Mouse (Mus musculus): ENCODE measurements around the gene Greb1.

DNA sequence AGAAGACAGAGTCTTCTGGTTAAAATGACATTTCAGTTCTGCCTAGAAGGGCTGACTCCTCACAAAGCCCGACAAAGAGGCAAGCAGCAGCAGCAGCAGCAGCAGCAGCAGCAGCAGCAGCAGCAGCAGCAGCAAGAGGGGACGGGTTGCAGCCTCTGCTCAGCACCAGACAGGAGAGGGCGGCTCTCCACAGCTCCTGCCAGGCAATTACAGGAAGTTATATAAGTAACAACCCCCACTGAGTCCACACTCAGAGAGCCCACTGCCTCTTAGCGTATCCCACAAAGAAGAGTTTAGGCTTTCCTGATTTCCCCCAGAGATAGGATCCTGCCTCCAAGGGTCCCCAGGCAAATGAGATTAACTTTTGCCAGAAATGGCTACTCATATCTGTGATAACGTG is 60.6 kb downstream of the Greb1 start:
- TF ChIP-seq CTCF (IDR thresholded peaks at IDR 0.05; ENCODE audit: control insufficient read depth, insufficient read depth, low read length) (no peak), POLR2A (IDR thresholded peaks at IDR 0.05; ENCODE audit: borderline replicate concordance, control insufficient read depth, low read depth, low read length) (no peak)

Measured in bone marrow, adult 2 months (tissue).